Mouse (Mus musculus) intestine, embryonic 14.5 days (tissue): ENCODE results near the gene Gm8909. TPM values are rescaled to one million over a fixed set of nuclear protein-coding genes. Genes with fewer than 3 reads are reported as not detected.
"Not testable (repeated sequence)": the region's sequence is repeated elsewhere in the genome, so short reads cannot be mapped to it uniquely, and the experiment has no call there.

Source experiments
- ATAC-seq: fragments of 200-750 bp; cut with Nextera tagmentation; replicated peaks from 2 replicates; pipeline ENCODE4 v1.8.0; 2017; ENCODE audit warnings: low read depth, moderate number of reproducible peaks, moderate TSS enrichment, moderate library complexity; ENCODE audit not compliant: low FRiP score, low TSS enrichment
- DNase-seq: peaks from one replicate; pipeline ENCODE4 v3.0.0-alpha.2; 2018; ENCODE audit warnings: low spot score
- H3K27ac ChIP-seq: fragments of 300-500 bp; sonication (generic); 2 replicates; pipeline ENCODE4 v1.5.1; 2014; ENCODE audit warnings: low read depth, mild to moderate bottlenecking, control low read depth
- H3K27me3 ChIP-seq: fragments of 300-500 bp; sonication (generic); replicated peaks from 2 replicates; pipeline ENCODE4 v1.6.1; 2014; ENCODE audit warnings: low read length, control low read depth; ENCODE audit not compliant: control insufficient read depth, insufficient read depth
- H3K36me3 ChIP-seq: fragments of 300-500 bp; sonication (generic); 2 replicates; pipeline ENCODE4 v1.6.1; 2014; ENCODE audit warnings: low read length, control low read depth; ENCODE audit not compliant: control insufficient read depth, insufficient read depth
- H3K4me1 ChIP-seq: fragments of 300-500 bp; sonication (generic); replicated peaks from 2 replicates; pipeline ENCODE4 v1.6.1; 2014; ENCODE audit warnings: low read length, control low read depth, mixed read lengths; ENCODE audit not compliant: control insufficient read depth, insufficient read depth
- H3K4me2 ChIP-seq: fragments of 300-500 bp; sonication (generic); 2 replicates; pipeline ENCODE4 v1.6.1; 2014; ENCODE audit warnings: low read length
- H3K4me3 ChIP-seq: fragments of 300-500 bp; sonication (generic); 2 replicates; pipeline ENCODE4 v1.5.1; 2014; ENCODE audit warnings: low read depth, low read length, control low read depth, mixed read lengths
- H3K9ac ChIP-seq: fragments of 300-500 bp; sonication (generic); 2 replicates; pipeline ENCODE4 v1.6.1; 2014; ENCODE audit warnings: mild to moderate bottlenecking, low read length
- H3K9me3 ChIP-seq: fragments of 300-500 bp; sonication (generic); 2 replicates; pipeline ENCODE4 v1.6.1; 2016; ENCODE audit warnings: low read length, control low read depth; ENCODE audit not compliant: control insufficient read depth
- WGBS: fragments of 180-500 bp; shearing (Covaris S2); extraction: QIAGEN DNeasy Blood & Tissue Kit; methylation state at CpG from one replicate; pipeline ENCODE4 v1.1.7; 2014; 5-methylcytosine and 5-hydroxymethylcytosine counted together
- polyA plus RNA-seq: library from polyadenylated mRNA; unstranded; fragments of >200 nt; fragmentation: Nextera tagmentation; extraction: Ambion mirVana; gene quantifications from 2 replicates; pipeline ENCODE4 v1.2.1, GENCODE M21; 2014

The Gm8909 gene
- polyA plus RNA-seq, 1 experiment from 2014 or later, result not detected

DNA sequence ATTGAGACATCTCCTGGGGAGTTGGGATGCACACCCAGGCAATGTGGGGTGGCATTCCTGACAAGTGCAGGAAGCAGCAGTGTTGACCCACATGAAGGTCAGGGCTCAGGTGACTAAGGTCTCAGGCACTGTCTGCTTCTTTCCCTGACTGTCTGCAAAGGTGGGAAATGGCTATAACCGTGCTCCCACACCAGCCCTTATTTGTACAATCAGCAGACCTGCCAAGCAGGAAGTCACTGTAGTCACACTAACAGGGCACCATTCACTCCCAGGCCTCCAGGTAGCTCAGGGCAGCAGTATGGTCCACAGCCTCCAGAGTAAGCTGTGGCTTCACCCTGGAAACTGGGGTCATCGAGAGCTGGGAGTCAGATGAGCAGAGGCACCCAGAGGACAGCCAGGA lies 24.0 kb upstream of the Gm8909 start:
- ATAC-seq (no peak), DNase-seq (no peak)
- no peak overlapping the region for H3K4me2 ChIP-seq
- H3K36me3 ChIP-seq, result no peaks in the 10 kb centered on the region
- H3K9me3 ChIP-seq, result no peaks in the 10 kb centered on the region
- 62% methylated on average over 2 of the region's 2 CpGs for WGBS
- H3K9ac ChIP-seq, result no peak overlapping the region
- H3K27ac ChIP-seq, result no peak overlapping the region
- peaks cover 19% of the 10 kb centered on the region for H3K27me3 ChIP-seq
- H3K4me1 ChIP-seq, result no peaks in the 10 kb centered on the region
- H3K4me3 ChIP-seq, result no peak overlapping the region

DNA sequence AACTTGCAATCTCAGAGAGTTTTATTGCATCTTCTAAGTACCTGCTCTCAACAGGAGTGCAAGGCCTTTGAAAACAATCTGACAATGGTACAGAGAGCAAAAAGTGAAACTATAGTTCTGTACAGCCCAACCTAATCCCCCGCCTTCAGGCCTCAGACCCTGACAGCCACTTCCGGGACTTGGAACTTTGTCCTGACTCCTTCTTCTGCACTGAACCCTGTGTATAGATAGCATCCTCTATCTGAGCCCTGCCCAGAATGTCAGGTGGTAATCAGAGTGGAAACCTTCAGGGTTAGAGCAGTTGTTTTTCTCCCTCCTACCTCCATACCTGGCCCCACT lies 21.8 kb upstream of the Gm8909 start, which contains the start of gene H2-T3:
H2-T3 (minus strand) TSS at position 119 of the 339 bp plus-strand sequence.
- Histone ChIP-seq H3K36me3 (no peaks in the 10 kb centered on the region), H3K4me3 (no peak within 1 kb of the TSS), H3K27me3 (peaks cover 19% of the 10 kb centered on the region), H3K9ac (no peak within 1 kb of the TSS), H3K9me3 (no peaks in the 10 kb centered on the region), H3K4me1 (no peaks in the 10 kb centered on the region), H3K27ac (0 out of 2 replicates have a peak within 1 kb of the TSS, but pooled peaks have one; percentile 27), H3K4me2 (peak within 1 kb of the TSS; percentile 25)
- ATAC-seq (peak; percentile 77), DNase-seq (no peak)
- 63% methylated on average over 2 of the region's 2 CpGs for WGBS

DNA sequence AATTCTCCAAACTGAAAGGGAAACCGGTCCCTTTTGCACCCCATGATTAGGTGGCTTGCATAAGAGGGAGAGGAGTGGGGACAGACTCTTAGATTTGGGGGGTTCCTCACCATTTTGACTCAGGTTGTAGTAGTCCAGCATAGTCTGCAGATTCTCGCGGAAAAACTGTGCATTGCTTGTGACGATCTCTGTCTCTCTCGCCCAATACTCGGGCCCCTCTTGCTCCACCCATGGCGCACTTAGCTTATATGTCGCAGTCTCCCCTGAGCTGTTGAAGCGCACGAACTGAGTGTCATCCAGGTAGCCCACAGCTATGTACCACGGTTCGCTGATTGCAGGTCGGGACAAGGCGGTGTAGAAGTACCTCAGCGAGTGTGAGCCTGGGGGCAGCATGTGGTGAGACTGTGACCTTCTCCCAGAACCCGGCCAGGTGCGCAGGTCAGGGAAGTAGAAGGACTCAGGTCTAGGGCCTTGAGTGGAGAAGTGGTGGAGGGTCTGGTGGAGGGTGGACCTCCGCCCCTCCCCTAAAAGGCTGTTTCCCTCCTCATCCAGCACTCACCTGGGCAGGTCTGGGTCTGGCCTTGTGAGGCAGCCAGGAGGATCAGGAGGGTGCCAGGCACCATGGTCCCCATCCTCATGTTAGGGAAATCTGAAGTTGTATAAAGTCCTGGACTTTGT lies 21.3 kb upstream of the Gm8909 start:
- no peaks in the 10 kb centered on the region for H3K36me3 ChIP-seq
- H3K4me1 ChIP-seq, result no peaks in the 10 kb centered on the region
- ATAC-seq (peak; percentile 67), DNase-seq (no peak)
- no peak overlapping the region for H3K4me3 ChIP-seq
- H3K9ac ChIP-seq, result no peak overlapping the region
- no peaks in the 10 kb centered on the region for H3K9me3 ChIP-seq
- WGBS, result 27% methylated on average over 18 of the region's 18 CpGs
- H3K4me2 ChIP-seq, result peak overlapping the region; percentile 25
- 0 out of 2 replicates have a peak overlapping the region, but pooled peaks have one; percentile 27 for H3K27ac ChIP-seq
- H3K27me3 ChIP-seq, result peaks cover 19% of the 10 kb centered on the region

DNA sequence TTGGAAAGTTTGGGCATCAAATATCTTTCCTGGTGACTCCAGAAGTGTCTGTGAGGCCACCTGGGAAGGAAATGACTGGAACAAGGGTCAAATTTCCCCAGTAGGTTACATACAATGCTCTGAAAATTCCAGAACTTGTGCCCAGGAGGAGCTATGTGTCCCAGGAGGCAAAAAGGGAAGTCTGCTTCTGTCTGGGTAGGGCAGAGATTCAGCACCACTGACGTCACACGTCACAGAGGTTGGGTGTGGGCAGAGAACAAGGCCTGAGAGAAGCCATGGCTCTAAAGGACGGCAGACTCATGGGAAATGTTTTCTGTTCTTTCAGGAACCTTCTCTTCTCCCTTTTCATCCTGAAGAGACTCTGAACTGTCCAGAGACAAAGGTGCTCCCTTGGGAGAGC lies 19.2 kb upstream of the Gm8909 start:
- no peaks in the 10 kb centered on the region for H3K4me1 ChIP-seq
- no peak for DNase-seq
- WGBS, result 61% methylated on average over 3 of the region's 3 CpGs

DNA sequence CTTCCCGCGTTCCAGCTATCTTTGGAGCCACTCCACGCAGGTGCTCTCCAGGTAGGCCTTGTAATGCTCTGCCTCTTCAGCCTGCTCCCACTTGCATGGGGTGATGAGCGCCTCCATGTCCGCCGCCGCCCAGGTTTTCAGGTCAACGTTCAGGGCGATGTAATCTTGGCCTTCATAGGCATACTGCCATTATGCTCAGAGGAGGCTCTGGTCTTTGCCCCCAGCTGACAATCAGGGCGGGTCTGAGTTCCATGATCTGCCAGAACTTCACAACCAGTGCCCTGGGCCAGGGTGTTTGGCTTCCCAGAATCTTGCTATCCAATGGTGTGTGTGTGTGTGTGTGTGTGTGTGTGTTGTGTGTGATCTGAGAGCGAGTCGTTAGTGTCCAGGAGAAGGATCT lies 13.9 kb upstream of the Gm8909 start:
- Histone ChIP-seq H3K9me3 (no peaks in the 10 kb centered on the region), H3K4me3 (no peak overlapping the region), H3K9ac (no peak overlapping the region), H3K4me2 (no peak overlapping the region), H3K4me1 (no peaks in the 10 kb centered on the region), H3K27me3 (peaks cover 26% of the 10 kb centered on the region), H3K27ac (no peak overlapping the region), H3K36me3 (no peaks in the 10 kb centered on the region)
- no peak for ATAC-seq
- 70% methylated on average over 12 of the region's 12 CpGs for WGBS
- no peak for DNase-seq

More for the DNA sequence above, 19.2 kb upstream of the Gm8909 start:
- H3K27ac ChIP-seq, result no peak overlapping the region
- no peak overlapping the region for H3K4me2 ChIP-seq
- H3K9ac ChIP-seq, result no peak overlapping the region
- H3K27me3 ChIP-seq, result peaks cover 21% of the 10 kb centered on the region
- ATAC-seq, result no peak
- no peak overlapping the region for H3K4me3 ChIP-seq
- H3K36me3 ChIP-seq, result no peaks in the 10 kb centered on the region
- no peaks in the 10 kb centered on the region for H3K9me3 ChIP-seq

DNA sequence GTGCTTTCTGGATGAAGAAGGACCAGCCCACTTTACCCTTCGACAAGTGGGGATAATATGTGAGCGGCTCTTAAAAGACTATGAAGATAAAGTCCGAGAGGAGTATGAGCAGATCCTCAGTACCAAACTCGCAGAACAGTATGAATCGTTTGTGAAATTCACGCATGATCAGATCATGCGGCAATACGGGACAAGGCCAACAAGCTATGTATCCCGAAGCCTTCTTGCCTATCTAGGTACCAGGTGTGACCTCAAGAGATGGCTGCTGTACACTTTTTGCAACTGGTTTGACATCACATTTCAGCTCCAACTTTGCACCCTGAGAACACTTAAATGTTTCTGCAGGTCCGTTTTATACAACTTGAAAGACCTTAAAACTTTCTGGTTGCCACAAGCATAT lies 11.1 kb upstream of the Gm8909 start:
- DNase-seq, H3K9me3 ChIP-seq, H3K27ac ChIP-seq, H3K4me1 ChIP-seq, H3K36me3 ChIP-seq, ATAC-seq, H3K9ac ChIP-seq: not testable (repeated sequence)
- H3K4me3 ChIP-seq, result peak overlapping the region; percentile 25
- 20% methylated on average over 10 of the region's 10 CpGs for WGBS
- H3K27me3 ChIP-seq, result peaks cover 26% of the 10 kb centered on the region
- peak overlapping the region; percentile 44 for H3K4me2 ChIP-seq

DNA sequence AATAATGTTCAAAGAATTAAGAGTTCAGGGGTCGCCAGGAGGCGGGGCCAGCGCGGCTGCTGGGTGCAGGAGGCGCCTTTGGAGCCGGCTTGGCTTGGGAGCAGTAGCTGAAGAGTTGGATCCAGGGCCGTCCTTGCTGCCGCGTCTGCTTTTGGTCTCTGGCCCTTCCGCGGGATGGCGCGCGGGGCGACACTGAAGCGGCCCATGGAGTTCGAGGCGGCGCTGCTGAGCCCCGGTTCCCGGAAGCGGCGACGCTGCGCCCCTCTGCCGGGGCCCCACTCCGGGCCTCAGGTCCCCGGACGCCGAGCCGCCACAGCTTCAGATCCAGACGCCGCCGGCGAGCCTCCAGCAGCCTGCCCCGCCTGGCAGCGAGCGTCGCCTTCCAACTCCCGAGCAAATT lies 10.6 kb upstream of the Gm8909 start:
- ATAC-seq, result peak; percentile 60
- WGBS, result under 1% methylated on average over 34 of the region's 40 CpGs

DNA sequence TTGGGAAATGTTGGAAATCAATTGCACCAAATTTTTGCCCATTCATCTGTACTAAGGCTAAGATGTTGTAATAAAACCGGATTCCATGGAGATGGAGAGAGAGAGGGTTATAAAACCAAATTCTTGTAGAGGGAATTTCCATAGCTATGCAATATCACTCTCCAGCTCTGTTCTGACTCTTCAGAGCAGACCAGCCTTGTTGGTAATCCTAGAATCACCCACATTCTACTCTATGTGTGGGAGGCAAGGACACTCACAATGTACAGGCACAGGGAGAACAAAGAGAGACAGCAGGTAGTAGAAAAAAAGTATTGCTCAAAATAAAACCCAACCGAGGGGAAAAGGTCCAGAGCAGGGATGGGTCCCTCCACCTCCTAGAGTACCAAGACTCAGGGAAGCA lies 7.8 kb upstream of the Gm8909 start:
- H3K9me3 ChIP-seq, H3K4me3 ChIP-seq, DNase-seq, H3K4me1 ChIP-seq, H3K4me2 ChIP-seq, H3K9ac ChIP-seq, H3K27ac ChIP-seq, H3K36me3 ChIP-seq, ATAC-seq: not testable (repeated sequence)
- peaks cover 16% of the 10 kb centered on the region; the same call in 1 of the 2 replicates for H3K27me3 ChIP-seq
- no CpG with 5 or more reads among the region's 2 CpGs for WGBS

More for the DNA sequence above, 10.6 kb upstream of the Gm8909 start:
- not testable (repeated sequence) for H3K9ac ChIP-seq, H3K36me3 ChIP-seq, H3K4me1 ChIP-seq, H3K9me3 ChIP-seq, H3K27ac ChIP-seq
- peak overlapping the region; percentile 44 for H3K4me2 ChIP-seq
- peak overlapping the region; percentile 25 for H3K4me3 ChIP-seq
- H3K27me3 ChIP-seq, result peaks cover 29% of the 10 kb centered on the region
- peak; percentile 75 for DNase-seq

DNA sequence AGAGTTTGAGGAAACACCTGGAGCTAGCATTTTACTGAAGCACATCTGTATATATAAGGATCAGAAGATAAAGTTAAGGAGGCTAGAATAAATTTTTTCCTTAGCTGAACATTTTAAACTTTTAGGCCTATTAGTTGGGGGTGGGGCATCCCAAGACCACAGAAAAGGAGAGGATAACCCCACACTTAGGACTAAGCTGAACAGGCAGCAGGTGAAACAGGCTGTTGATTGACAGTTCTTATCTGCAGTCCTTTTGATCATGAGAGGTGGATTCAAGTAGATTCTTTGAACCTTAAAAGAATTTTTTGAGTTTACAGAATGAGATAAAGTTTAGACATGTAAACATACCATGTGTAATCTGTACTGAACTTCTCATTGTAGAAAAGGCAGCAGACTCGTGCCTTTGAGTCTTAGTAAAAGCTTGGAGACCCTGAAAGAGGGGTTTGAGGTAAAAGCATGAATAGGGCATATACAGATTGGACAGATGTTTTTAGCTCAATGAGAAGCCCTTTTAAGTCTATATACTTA lies 2.0 kb upstream of the Gm8909 start:
- 34% methylated on average over 1 of the region's 1 CpGs for WGBS
- DNase-seq, result no peak

More for the DNA sequence above, 2.0 kb upstream of the Gm8909 start:
- ATAC-seq, result no peak
- H3K36me3 ChIP-seq, result no peaks in the 10 kb centered on the region
- H3K4me3 ChIP-seq, result no peak overlapping the region
- no peaks in the 10 kb centered on the region for H3K4me1 ChIP-seq
- H3K27ac ChIP-seq, result no peak overlapping the region
- H3K4me2 ChIP-seq, result no peak overlapping the region
- H3K27me3 ChIP-seq, result peaks cover 46% of the 10 kb centered on the region
- no peaks in the 10 kb centered on the region for H3K9me3 ChIP-seq
- H3K9ac ChIP-seq, result no peak overlapping the region
